Mouse (Mus musculus) mature B cell (primary cell): ENCODE data around the gene Phf20.
"Not testable (repeated sequence)": the region's sequence is repeated elsewhere in the genome, so short reads cannot be mapped to it uniquely, and the experiment has no call there.

Source experiments
- in situ Hi-C: fragments of 300-500 bp; cut with MboI; formaldehyde crosslinking; loops from 2 replicates; pipeline ENCODE4 v1.14.3; 2019

Phf20 gene

DNA sequence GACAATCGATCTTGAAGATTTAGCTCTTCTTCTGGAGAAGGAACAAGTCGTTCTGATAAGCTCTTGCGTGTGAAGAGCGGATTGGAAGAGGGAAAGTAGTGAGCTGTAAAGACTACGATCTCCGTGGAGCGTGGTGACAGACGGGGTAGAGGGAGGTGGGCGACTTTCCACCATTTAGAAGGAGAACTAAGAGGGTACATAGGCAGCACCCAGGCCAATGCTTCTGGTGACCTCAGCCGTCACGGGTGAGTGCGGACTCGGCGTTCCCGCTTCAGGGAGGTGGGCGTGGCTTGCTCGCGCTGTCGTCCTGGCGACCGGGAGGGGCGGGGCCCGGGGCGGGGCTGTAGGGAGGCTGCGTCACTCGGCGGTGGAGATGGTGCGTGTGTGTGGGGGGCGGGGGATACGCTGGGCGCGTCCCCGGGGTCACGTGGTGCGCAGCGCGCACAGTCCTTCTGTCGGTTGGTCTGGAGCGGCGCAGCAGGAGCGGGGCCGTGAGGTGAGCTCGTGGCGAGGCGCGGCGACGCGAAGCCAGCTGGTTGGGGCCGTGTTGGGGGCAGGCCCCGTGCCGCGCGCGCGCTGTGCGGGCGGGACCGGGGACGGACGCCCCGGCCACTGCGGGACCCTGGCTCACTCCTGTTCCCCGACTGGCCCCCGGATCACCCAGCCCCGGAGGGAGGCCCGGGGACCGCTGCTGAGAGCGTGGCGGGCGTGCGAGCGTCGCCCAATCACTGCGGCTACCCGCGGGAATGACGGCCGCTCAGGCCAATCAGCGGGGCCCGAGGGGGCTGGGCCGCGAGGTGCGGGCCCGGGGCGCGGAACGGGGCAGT lies at the start of gene Phf20:
Gene Phf20, plus strand, starts transcription at position 165 of the 827 bp plus-strand sequence.
- in situ Hi-C loops: no loop called here

- in situ Hi-C loops: no loop called here
These were observed 48.9 kb upstream of the Phf20 start for GRCm38 (mm10) chr2:156147316-156147915.

DNA sequence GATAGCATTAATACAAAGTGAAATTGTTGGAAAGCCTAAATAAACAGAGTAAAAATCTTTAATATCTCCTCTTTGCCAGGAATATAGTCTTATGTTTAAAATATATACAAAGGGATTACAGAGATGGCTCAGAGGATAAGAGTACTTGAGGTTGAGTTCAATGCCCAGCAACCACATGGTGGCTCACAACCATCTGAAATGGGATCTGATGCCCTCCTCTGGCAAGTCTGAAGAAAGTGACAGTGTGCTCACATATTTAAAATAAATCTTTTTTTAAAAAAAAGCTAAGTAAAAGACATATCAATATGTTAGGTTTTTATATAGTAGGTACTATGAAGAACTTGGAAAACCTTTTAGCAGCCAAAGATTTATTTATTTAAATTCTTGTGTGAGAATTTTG lies 44.7 kb upstream of the Phf20 start:
- in situ Hi-C loops: no loop called here

DNA sequence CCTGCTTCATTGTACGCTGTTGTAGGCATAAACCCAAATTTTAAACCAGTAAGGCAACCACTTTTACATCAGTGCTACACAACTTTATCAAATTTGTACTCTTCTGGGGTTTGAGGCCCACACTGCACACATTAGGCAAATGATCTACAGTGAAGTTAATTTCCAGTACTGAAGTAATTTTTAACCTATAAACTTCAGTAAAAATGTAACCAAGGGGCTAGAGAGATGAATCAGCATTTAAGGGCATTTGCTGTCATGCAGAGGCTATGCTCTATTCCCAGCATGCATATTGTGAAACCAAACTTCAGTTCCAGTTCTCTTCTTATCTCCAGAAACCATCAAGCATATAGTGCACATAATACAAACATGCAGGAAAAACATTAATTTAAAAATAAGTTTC lies 30.8 kb upstream of the Phf20 start:
- in situ Hi-C loops: no loop called here

DNA sequence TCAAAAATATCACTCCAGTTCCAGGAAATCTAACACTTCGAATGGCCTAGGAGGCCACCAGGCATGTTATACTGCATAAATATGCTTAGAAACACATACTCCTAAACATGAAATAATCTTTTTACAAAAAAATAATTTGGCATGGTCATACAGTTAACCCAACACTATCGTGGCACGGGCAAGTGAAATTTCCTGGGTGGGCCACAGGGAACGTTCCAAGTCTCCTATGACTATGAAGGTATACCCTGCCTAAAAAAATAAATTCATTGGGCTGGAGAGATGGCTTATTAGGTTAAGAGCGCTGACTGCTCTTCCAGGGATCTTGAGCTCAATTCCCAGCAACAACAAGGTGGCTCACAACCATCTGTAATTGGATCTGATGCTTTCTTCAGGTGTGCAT lies 29.7 kb upstream of the Phf20 start:
- in situ Hi-C loops: no loop called here

GRCm38 (mm10) chr2:156177079-156177478 lies 19.2 kb upstream of the Phf20 start:
- in situ Hi-C loops: no loop called here

GRCm38 (mm10) chr2:156177651-156178050 lies 18.6 kb upstream of the Phf20 start:
- in situ Hi-C loops: no loop called here

GRCm38 (mm10) chr2:156179046-156179795 lies 17.0 kb upstream of the Phf20 start:
- in situ Hi-C loops: no loop called here

DNA sequence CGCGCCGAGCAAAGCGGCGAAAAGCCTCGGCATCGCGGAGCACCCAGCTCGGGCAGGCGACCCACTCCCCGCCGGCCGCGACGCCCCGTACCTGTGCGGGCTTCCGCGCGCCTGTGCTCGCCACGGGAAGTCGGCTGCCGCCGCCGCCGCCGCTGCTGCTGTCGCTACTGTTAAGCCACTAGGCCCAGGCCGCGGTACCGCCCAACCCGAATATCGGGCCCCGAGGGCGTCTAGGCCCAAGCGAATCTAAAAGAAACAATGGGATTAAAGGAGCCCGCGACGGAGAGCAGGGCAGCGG lies 16.5 kb upstream of the Phf20 start:
- in situ Hi-C loops: no loop called here

GRCm38 (mm10) chr2:156180094-156180821 lies 16.0 kb upstream of the Phf20 start, which contains the start of gene Rbm39:
TSS of gene Rbm39 (minus strand) at chr2:156180238.
- in situ Hi-C loops: no loop called here

GRCm38 (mm10) chr2:156180824-156181590 lies 15.3 kb upstream of the Phf20 start:
- in situ Hi-C loops: no loop called here

GRCm38 (mm10) chr2:156181592-156181991 lies 14.7 kb upstream of the Phf20 start:
- in situ Hi-C loops: no loop called here

- in situ Hi-C loops: not testable (repeated sequence)
These were observed 7.0 kb upstream of the Phf20 start for GRCm38 (mm10) chr2:156189241-156189640.

DNA sequence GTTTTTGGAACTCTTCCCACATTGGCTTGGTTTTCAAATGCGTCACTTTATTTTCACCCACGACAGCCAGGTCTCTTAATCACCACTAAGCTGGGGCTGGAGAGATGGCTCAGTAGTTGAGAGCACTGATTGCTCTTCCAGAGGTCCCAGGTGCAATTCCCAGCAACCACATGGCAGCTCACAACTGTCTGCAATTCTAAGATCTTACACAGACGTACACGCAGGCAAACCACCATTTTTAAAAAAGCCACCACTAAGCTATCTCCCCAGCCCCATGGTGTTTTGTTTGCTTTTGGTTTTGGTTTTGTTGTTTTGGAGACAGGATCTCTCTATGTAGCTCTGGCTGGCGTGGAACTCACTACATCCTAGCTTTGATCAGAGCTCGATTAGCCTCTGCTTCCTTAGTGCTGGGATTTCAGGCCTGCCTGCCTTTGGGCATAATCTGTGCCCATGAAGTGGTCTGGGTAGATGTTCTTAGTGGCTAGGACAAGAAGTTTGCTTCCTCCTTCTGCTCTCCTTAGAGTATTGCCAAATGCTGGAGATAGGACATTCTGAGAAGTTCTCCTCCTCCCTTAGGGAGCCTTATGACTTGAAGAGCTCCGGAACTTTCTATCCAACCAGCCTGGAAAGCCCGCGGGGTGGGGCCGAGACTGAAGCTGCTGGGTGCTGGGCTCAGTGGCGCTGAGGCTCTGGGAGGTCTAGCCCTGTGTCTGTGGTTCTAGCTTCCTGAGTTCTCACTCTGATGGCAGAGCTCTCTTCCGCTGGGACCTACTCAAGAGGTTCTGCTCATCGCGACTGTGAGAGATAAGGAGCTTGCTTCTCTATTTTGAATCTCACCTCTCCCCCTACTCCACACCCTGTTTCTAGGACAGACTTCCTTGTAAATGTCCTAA lies 6.0 kb upstream of the Phf20 start:
- in situ Hi-C loops: no loop called here

DNA sequence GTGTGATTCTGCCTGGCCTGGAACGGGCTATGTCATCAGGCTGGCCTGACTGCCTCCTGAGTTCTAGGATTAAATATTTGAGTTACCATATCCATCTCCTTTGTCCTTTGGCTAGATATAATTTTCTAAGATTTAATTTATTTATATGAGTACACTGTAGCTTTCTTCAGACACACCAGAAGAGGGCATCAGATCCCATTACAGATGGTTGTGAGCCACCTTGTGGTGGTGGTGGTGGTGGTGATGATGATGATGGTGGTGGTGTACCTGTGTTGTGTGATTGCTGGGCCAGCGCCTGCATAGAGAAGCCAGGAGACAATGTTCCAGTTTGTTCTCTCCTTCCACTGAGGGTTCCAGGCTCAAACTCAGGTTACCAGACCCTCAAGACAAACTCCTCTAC lies 4.7 kb upstream of the Phf20 start:
- in situ Hi-C loops: no loop called here

- in situ Hi-C loops: no loop called here
These were observed 4.2 kb upstream of the Phf20 start for GRCm38 (mm10) chr2:156192068-156192467.

DNA sequence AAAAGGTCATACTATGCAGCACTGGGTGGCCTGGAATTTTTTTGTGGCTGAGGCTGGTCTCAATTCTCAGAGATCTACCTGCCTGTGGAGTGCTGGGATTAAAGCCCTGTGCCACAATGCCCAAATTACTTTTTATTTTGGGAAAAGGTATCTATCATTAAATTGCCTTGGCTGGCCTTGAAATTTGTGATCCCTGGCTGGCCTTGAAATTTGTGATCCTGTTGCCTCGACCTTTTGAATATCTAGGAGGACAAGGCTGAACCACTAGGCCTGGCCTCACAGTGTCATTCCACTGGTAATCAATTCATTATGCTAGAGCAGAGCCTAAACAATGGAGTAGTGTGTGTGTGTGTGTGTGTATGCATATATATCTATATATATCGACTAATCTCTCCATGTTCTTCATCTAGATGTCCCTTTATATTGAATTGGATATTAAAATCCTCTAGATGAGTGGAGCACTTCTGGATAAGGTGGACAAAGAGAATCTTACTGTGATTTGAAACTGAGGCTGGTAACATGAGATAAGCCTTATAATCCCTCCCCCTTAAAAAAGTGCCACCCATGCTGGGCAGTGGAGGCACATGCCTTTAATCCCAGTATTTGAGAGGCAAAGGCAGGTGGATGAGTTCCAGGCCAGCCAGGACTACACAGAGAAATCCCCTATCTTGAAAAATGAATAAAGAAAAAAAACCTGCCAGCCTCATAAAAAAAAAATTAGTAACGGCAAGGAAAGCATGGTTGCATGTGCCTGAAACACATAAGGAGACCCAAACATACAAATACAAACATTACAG lies 3.0 kb upstream of the Phf20 start:
- in situ Hi-C loops: no loop called here

DNA sequence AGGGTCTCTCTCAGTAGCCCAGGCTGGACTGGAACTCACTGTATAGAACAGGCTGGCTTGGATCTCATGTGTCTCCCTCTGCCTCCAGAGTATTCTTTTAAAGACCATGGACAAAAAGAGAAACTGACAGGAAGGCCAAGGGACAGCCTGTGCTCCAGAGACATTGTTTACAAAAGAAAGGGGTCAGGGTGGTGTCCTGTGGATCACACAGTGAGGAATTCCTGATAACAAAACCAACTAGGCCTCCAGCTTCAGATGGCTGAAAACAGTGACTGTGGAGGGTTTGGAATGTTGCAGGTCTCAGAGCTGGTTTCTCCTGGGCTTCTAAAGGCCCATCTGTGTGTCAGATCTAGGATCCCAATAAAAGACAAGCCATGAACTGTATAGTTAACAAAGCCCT lies 1.7 kb upstream of the Phf20 start:
- in situ Hi-C loops: no loop called here

DNA sequence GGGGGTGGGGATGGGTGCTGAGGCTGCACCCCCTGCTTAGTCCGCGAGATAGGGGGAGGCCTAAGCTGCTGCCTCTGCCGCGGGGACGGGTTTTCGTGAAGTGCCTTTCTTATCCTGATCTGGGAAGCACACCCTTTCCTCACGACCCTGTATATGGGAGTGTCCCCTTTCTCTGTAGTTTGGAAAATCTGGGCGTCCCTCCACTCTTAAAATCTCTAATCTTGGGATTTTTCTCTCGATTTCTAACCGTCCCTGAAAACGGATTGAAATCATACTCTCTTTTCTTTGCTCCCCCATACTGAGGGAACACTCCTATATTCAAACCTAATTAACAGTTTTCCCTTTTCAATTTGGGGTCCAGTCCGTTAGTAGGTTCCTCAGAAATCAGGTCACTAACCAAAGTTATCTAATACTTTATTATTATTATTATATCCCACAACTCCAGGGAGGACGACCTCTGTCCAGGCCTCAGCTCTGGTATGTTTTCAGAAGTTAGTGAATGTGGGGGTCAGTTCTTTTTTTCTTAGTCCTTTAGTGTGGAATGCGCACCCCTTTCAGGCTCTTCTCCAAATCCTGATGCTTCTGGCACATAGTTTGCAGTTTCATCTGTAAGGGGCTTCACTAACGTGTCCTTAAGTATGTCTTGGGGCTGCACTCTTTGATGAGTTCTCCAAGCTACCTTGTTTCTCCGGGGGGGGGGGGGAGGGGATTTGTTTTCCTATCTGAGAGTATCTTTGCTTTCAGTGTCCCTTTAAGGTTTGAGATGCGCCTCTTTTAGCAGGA lies 1.1 kb downstream of the Phf20 start:
- in situ Hi-C loops: no loop called here
